Mouse (Mus musculus) ES-E14 (cell line): ENCODE data around the gene Tsg101. TPM values are rescaled to one million over a fixed set of nuclear protein-coding genes. Genes with fewer than 3 reads are reported as not detected.
A peak's percentile ranks its signal among the peaks of the same experiment; 100 is the strongest.

Experiments used
- DNase-seq: peaks from one replicate; pipeline ENCODE4 v3.0.0-alpha.2; 2013; ENCODE audit warnings: low read depth, low spot score
- H3K27ac ChIP-seq: 2 replicates; pipeline ENCODE4 v1.5.1; 2012; ENCODE audit warnings: low read depth, mild to moderate bottlenecking, low read length, moderate library complexity, mixed read lengths; ENCODE audit not compliant: poor library complexity, insufficient read depth, severe bottlenecking
- H3K36me3 ChIP-seq: 2 replicates; pipeline ENCODE4 v1.6.1; 2012; ENCODE audit warnings: mild to moderate bottlenecking, low read length, moderate library complexity, mixed read lengths; ENCODE audit not compliant: control insufficient read depth, poor library complexity, insufficient read depth, severe bottlenecking
- H3K4me1 ChIP-seq, 2 experiments: fragments of 150-350 bp in 1 of 2; sonication (generic) in 1 of 2; 2 replicates each; pipeline ENCODE4 v1.6.1; 2012; ENCODE audit warnings: low read length in 2 of 2, mild to moderate bottlenecking in 1 of 2, mixed read lengths in 1 of 2; ENCODE audit not compliant: control insufficient read depth in 2 of 2, insufficient read depth in 2 of 2, poor library complexity in 1 of 2
- H3K4me3 ChIP-seq, 2 experiments: fragments of 150-350 bp in 1 of 2; sonication (generic) in 1 of 2; 2 replicates each; pipeline ENCODE4 v1.5.1; 2012; ENCODE audit warnings: low read length in 2 of 2, low read depth in 1 of 2, mild to moderate bottlenecking in 1 of 2, mixed read lengths in 1 of 2; ENCODE audit not compliant: insufficient read depth in 1 of 2, poor library complexity in 1 of 2, severe bottlenecking in 1 of 2
- H3K9ac ChIP-seq: 2 replicates; pipeline ENCODE4 v1.6.1; 2012; ENCODE audit warnings: low read depth, mild to moderate bottlenecking, low read length, mixed read lengths; ENCODE audit not compliant: poor library complexity, insufficient read depth, severe bottlenecking
- H3K9me3 ChIP-seq: fragments of 150-350 bp; sonication (generic); 2 replicates; pipeline ENCODE4 v1.6.1; 2012; ENCODE audit warnings: low read depth, mild to moderate bottlenecking, low read length; ENCODE audit not compliant: control insufficient read depth, insufficient read depth
- CHD2 ChIP-seq: IDR thresholded peaks from 2 replicates; pipeline ENCODE4 v1.6.1; 2014; ENCODE audit warnings: mild to moderate bottlenecking, low read depth, low read length, inconsistent platforms
- HCFC1 ChIP-seq: IDR thresholded peaks from 2 replicates; pipeline ENCODE4 v1.6.1; 2012; ENCODE audit warnings: low read length, inconsistent platforms, borderline replicate concordance; ENCODE audit not compliant: insufficient read depth
- MAFK ChIP-seq: IDR thresholded peaks from 2 replicates; pipeline ENCODE4 v1.6.1; 2014; ENCODE audit warnings: mild to moderate bottlenecking, low read depth, low read length, inconsistent platforms; ENCODE audit not compliant: insufficient read depth
- ZC3H11A ChIP-seq: IDR thresholded peaks from 2 replicates; pipeline ENCODE4 v1.6.1; 2012; ENCODE audit warnings: low read depth, mild to moderate bottlenecking, inconsistent platforms, low read length, borderline replicate concordance
- ZNF384 ChIP-seq: IDR thresholded peaks from 2 replicates; pipeline ENCODE4 v1.6.1; 2012; ENCODE audit warnings: low read depth, low read length, inconsistent platforms
- in situ Hi-C, 2 experiments: fragments of 600-800 bp; cut with MboI; formaldehyde crosslinking; loops; one replicate each; pipeline ENCODE4 v1.15.1; 2025; ENCODE audit warnings: low sequenced_read_pairs in 2 of 2, inconsistent platforms in 1 of 2; ENCODE audit not compliant: unreplicated experiment in 2 of 2
- total RNA-seq: library from RNA; depleted of rRNA; stranded (reverse); fragments of 300-350 nt; gene quantifications from 2 replicates; pipeline ENCODE4 v1.2.3, GENCODE M21; 2012

Tsg101 gene
- total RNA-seq, 1 experiment = 54.3 TPM

DNA sequence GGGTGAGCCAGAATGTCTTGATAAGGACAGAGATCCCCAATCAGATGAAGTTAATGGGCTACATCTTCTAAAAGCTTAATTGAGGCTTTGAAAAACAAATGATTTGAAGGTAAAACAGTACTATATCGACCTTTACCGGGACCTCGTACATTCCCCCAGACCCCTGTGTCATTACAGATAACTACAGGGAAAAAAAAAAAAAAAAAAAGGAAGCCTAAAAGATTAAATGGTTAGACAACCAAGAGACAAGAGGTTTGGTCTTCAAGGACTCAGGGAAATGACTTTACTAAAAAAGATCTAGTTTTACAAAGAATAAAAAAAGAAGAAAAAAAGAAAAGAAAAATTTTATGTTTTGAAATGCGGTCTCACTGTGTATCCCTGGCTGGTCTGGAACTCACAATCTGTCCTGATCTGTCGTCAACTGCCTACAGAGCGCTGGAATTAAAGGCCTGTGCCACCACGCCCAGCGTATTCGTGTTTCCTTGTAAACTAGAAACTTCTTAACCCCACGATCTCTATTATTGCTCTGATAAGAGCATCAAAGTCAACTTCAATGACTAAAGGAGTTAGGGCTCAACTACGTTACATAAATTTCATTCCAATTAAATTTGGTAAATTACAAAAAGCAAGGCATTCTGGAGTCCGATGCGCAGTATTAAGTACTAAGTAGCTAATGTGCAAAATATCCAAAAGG lies 944 bp downstream of the Tsg101 start:
- Histone ChIP-seq H3K27ac (no peak overlapping the region), H3K4me1 (peaks cover 2 to 6% of the 10 kb centered on the region in 2 experiments; a peak in 2 of 4 replicates), H3K9me3 (no peaks in the 10 kb centered on the region), H3K4me3 (peak overlapping the region; percentile 81 to 89), H3K36me3 (peaks cover 4% of the 10 kb centered on the region), H3K9ac (peak overlapping the region; percentile 40)
- DNase-seq = no peak
- TF ChIP-seq CHD2 (no peak), HCFC1 (no peak), ZNF384 (no peak), ZC3H11A (no peak), MAFK (no peak)
- in situ Hi-C loops = no loop called here

DNA sequence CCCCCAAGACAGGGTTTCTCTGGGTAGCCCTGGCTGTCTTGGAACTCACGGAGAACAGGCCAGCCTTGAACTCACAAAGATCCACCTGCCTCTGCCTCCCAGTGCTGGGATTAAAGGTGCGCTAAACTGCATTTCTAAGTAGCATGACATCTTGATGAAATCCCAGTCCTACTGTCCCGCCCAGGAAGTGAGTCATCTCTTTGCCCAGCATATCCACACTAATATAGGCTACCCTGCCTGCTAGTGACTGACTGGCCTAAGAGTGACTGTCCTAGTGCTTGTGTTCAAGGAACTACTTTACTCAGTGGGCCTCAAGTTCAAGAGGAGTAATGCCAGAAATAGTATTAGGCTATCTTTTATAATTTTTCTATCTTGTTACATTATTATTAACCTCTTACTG lies 3.4 kb downstream of the Tsg101 start:
- no peaks in the 10 kb centered on the region for H3K9me3 ChIP-seq
- peaks cover 2 to 6% of the 10 kb centered on the region in 2 experiments; a peak in 2 of 4 replicates for H3K4me1 ChIP-seq
- H3K36me3 ChIP-seq = peaks cover 7% of the 10 kb centered on the region
- no peak for DNase-seq
- no peak overlapping the region for H3K9ac ChIP-seq
- H3K4me3 ChIP-seq = no peak overlapping the region
- no peak for TF ChIP-seq CHD2
- H3K27ac ChIP-seq = no peak overlapping the region
- in situ Hi-C loops = no loop called here

DNA sequence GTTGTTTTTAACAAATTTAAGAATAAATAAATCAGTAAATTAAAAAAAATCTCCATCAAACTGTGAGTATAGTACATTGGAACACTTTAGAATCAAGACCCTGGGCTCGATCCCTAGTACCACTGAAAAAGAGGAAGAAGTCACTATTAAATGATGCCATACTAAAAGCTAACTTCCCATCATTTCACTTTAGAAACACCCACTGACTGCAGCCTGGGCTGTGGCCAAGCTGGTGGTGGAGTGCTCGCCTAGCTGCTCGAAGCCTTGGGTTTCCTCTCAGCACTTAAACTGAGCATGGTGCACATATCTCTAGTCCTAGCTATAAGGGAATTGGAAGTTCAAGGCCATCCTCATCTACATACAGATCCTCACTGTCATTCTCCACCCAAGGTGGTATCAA lies 8.5 kb downstream of the Tsg101 start:
- Histone ChIP-seq H3K9me3 (no peaks in the 10 kb centered on the region), H3K4me1 (peaks cover 0 to 2% of the 10 kb centered on the region in 2 experiments; a peak in 1 of 4 replicates), H3K4me3 (no peak overlapping the region), H3K27ac (no peak overlapping the region), H3K9ac (no peak overlapping the region), H3K36me3 (peaks cover 14% of the 10 kb centered on the region)
- in situ Hi-C loops = no loop called here
- DNase-seq = no peak
- TF ChIP-seq HCFC1 = no peak

DNA sequence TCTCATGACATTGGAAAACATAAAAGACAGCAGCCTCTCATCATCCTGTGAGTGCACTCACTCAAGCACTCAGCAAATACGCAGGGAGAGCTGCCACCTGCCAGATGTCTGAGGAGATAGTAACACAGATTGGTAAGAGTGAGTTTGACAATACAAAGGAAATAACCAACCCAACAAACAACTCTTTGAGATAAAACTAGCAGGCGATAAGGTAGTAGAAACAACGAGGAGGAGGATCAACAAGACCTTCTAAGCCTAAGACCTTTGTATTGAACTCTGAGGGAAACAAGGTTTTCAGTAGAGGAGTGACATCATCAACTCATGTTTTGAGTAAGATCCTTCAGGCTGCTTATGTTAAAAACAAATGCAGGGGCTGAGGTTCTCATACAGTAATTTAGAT lies 20.4 kb downstream of the Tsg101 start:
- Histone ChIP-seq H3K4me1 (no peaks in the 10 kb centered on the region), H3K9me3 (no peaks in the 10 kb centered on the region), H3K9ac (no peak overlapping the region), H3K27ac (no peak overlapping the region), H3K4me3 (no peak overlapping the region), H3K36me3 (peaks cover 12% of the 10 kb centered on the region)
- no peak for TF ChIP-seq MAFK
- no peak for TF ChIP-seq ZNF384
- TF ChIP-seq HCFC1 = no peak
- TF ChIP-seq ZC3H11A = no peak
- TF ChIP-seq CHD2 = no peak
- in situ Hi-C loops = no loop called here
- no peak for DNase-seq

DNA sequence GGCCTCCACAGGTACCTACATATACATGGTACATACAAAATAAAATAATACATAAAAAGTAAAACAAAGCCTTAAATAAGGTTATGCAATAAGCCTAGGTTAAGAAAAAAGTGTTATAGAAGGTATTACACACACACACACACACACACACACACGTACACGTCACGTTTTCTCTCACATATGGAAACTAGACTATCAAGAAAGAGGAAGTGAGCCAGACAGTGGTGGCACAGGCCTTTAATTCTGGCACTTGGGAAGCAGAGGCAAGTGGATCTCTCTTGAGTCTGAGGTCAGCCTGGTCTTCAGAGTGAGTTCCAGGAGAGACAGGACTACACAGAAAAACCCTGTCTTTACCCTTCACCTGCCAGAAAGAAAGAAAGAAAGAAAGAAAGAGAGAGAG lies 24.3 kb downstream of the Tsg101 start:
- H3K4me1 ChIP-seq = no peaks in the 10 kb centered on the region
- H3K36me3 ChIP-seq = peaks cover 13% of the 10 kb centered on the region
- no peak overlapping the region for H3K4me3 ChIP-seq
- no peak overlapping the region for H3K9ac ChIP-seq
- TF ChIP-seq ZC3H11A (no peak), CHD2 (no peak), MAFK (no peak), HCFC1 (no peak), ZNF384 (no peak)
- in situ Hi-C loops = no loop called here
- H3K9me3 ChIP-seq = no peaks in the 10 kb centered on the region
- no peak overlapping the region for H3K27ac ChIP-seq
- DNase-seq = no peak
